Mouse (Mus musculus): ENCODE results near the gene Gm21725. TPM values are rescaled to one million over a fixed set of nuclear protein-coding genes. Genes with fewer than 3 reads are reported as not detected.
"Not testable (repeated sequence)": the region's sequence is repeated elsewhere in the genome, so short reads cannot be mapped to it uniquely, and the experiment has no call there.

The Gm21725 gene
- polyA plus RNA-seq (2015; fragmentation: Nextera tagmentation; extraction: Ambion mirVana), result not detected in 2 replicates

- WGBS, result no CpG with 5 or more reads among the region's 3 CpGs
Measured at GRCm38 (mm10) chrY:13348963-13349362, at the start of gene Gm21725. TSS of gene Gm21725 (minus strand) at chrY:13349063.

More at GRCm38 (mm10) chrY:13348963-13349362, at the start of gene Gm21725:
- not testable (repeated sequence) for H3K27ac ChIP-seq (ENCODE audit: low read length); H3K4me3 ChIP-seq (ENCODE audit: low read depth, low read length); H3K4me1 ChIP-seq (ENCODE audit: control insufficient read depth, insufficient read depth, low read length); H3K4me2 ChIP-seq (ENCODE audit: low read length); H3K27me3 ChIP-seq (ENCODE audit: control insufficient read depth, insufficient read depth, low read depth, low read length); H3K36me3 ChIP-seq (ENCODE audit: control insufficient read depth, insufficient read depth, low read length); ATAC-seq; H3K9ac ChIP-seq (ENCODE audit: low read depth, low read length); H3K9me3 ChIP-seq (replicated peaks; ENCODE audit: control insufficient read depth, low read length, poor library complexity, severe bottlenecking)

Other genes starting within 250 kb of the Gm21725 start
- gene Gm21891, start 215.6 kb downstream of the Gm21725 start, polyA plus RNA-seq (2015; fragmentation: Nextera tagmentation; extraction: Ambion mirVana), result not detected in 2 replicates
- gene Gm21425, start 187.1 kb downstream of the Gm21725 start, polyA plus RNA-seq (2015; fragmentation: Nextera tagmentation; extraction: Ambion mirVana), result not detected in 2 replicates
- not detected in 2 replicates for gene Gm21828, start 125.1 kb downstream of the Gm21725 start, polyA plus RNA-seq (2015; fragmentation: Nextera tagmentation; extraction: Ambion mirVana)
- gene Gm21440, start 96.7 kb downstream of the Gm21725 start, polyA plus RNA-seq (2015; fragmentation: Nextera tagmentation; extraction: Ambion mirVana), result not detected in 2 replicates
- not detected in 2 replicates for gene Gm21454, start 96.6 kb downstream of the Gm21725 start, polyA plus RNA-seq (2015; fragmentation: Nextera tagmentation; extraction: Ambion mirVana)
- gene Gm21866, start 116.5 kb upstream of the Gm21725 start, polyA plus RNA-seq (2015; fragmentation: Nextera tagmentation; extraction: Ambion mirVana), result not detected in 2 replicates
- not detected in 2 replicates for gene Gm20773, start 145.0 kb upstream of the Gm21725 start, polyA plus RNA-seq (2015; fragmentation: Nextera tagmentation; extraction: Ambion mirVana)